Mouse (Mus musculus): ENCODE measurements around the gene Fam90a1a.
A peak's percentile ranks its signal among the peaks of the same experiment; 100 is the strongest.
"Not testable (repeated sequence)": the region's sequence is repeated elsewhere in the genome, so short reads cannot be mapped to it uniquely, and the experiment has no call there.

Gene Fam90a1a

GRCm38 (mm10) chr8:21958414-21958813, at the start of gene Fam90a1a:
TSS of gene Fam90a1a (plus strand) at chr8:21958714.
- no peak for DNase-seq (ENCODE audit: low read depth, low spot score)

- DNase-seq (ENCODE audit: low read depth, low spot score) = no peak
Observed at GRCm38 (mm10) chr8:21911931-21912330, 46.6 kb upstream of the Fam90a1a start.

GRCm38 (mm10) chr8:21912554-21912953, 46.0 kb upstream of the Fam90a1a start:
- no peak for DNase-seq (ENCODE audit: low read depth, low spot score)

- no peak for DNase-seq (ENCODE audit: low read depth, low spot score)
Observed at GRCm38 (mm10) chr8:21915625-21916024, 42.9 kb upstream of the Fam90a1a start.

GRCm38 (mm10) chr8:21930754-21931153, 27.8 kb upstream of the Fam90a1a start:
- not testable (repeated sequence) for DNase-seq (ENCODE audit: low read depth, low spot score)

GRCm38 (mm10) chr8:21932610-21933009, 25.9 kb upstream of the Fam90a1a start, which contains the start of gene Defb15:
TSS of gene Defb15 (minus strand) at chr8:21932710.
- no peak for DNase-seq (ENCODE audit: low read depth, low spot score)

GRCm38 (mm10) chr8:21938052-21938451, 20.5 kb upstream of the Fam90a1a start, which contains the start of gene Defb35:
TSS of gene Defb35 (plus strand) at chr8:21938352.
- not testable (repeated sequence) for DNase-seq (ENCODE audit: low read depth, low spot score)

- no peak for DNase-seq (ENCODE audit: low read depth, low spot score)
Observed at GRCm38 (mm10) chr8:21946462-21946861, 12.1 kb upstream of the Fam90a1a start, which contains the start of gene Defb13. TSS of gene Defb13 (plus strand) at chr8:21946762.

- no peak for DNase-seq (ENCODE audit: low read depth, low spot score)
Observed at GRCm38 (mm10) chr8:21947311-21948017, 11.1 kb upstream of the Fam90a1a start.

- DNase-seq (ENCODE audit: low read depth, low spot score) = peak; percentile 25
Observed at GRCm38 (mm10) chr8:21955321-21955720, 3.2 kb upstream of the Fam90a1a start.

- DNase-seq (ENCODE audit: low read depth, low spot score) = no peak
Observed at GRCm38 (mm10) chr8:21956336-21956735, 2.2 kb upstream of the Fam90a1a start.

GRCm38 (mm10) chr8:21966646-21967045, 8.1 kb downstream of the Fam90a1a start:
- no peak for DNase-seq (ENCODE audit: low read depth, low spot score)

GRCm38 (mm10) chr8:21969475-21969874, 11.0 kb downstream of the Fam90a1a start, which contains the start of gene Ccdc70:
TSS of gene Ccdc70 (plus strand) at chr8:21969775.
- DNase-seq (ENCODE audit: low read depth, low spot score) = no peak

- no peak for DNase-seq (ENCODE audit: low read depth, low spot score)
Observed at GRCm38 (mm10) chr8:21978193-21978592, 19.7 kb downstream of the Fam90a1a start.

GRCm38 (mm10) chr8:21981664-21982337, 23.3 kb downstream of the Fam90a1a start:
- DNase-seq (ENCODE audit: low read depth, low spot score) = no peak

GRCm38 (mm10) chr8:21992184-21992583, 33.7 kb downstream of the Fam90a1a start:
- peak; percentile 51 for DNase-seq (ENCODE audit: low read depth, low spot score)

- DNase-seq (ENCODE audit: low read depth, low spot score) = no peak
Observed at GRCm38 (mm10) chr8:21995181-21995580, 36.7 kb downstream of the Fam90a1a start.

GRCm38 (mm10) chr8:22004750-22005522, 46.4 kb downstream of the Fam90a1a start:
- no peak for DNase-seq (ENCODE audit: low read depth, low spot score)

GRCm38 (mm10) chr8:22006423-22006822, 47.9 kb downstream of the Fam90a1a start:
- no peak for DNase-seq (ENCODE audit: low read depth, low spot score)

- DNase-seq (ENCODE audit: low read depth, low spot score) = no peak
Observed at GRCm38 (mm10) chr8:22009403-22009802, 50.9 kb downstream of the Fam90a1a start.

- peak; percentile 11 for DNase-seq (ENCODE audit: low read depth, low spot score)
Observed at GRCm38 (mm10) chr8:22013034-22013707, 54.7 kb downstream of the Fam90a1a start.

Measured in retina, postnatal 7 days (tissue).